Mouse (Mus musculus) c-Kit-positive CD71-negative TER-119-negative erythroid progenitor cells, embryonic 14.5 days (primary cell): ENCODE measurements at regions not wholly inside any gene's neighbourhood (a gene's known extent, or its start where the extent isn't known, plus 50 kb on each side); places are given as distances from the start of the nearest gene placed in this dataset.
"Not testable (repeated sequence)": the region's sequence is repeated elsewhere in the genome, so short reads cannot be mapped to it uniquely, and the experiment has no call there.

Experiments
- DNase-seq: peaks from one replicate; pipeline ENCODE4 v3.0.0-alpha.2; 2013; ENCODE audit warnings: low read depth

DNA sequence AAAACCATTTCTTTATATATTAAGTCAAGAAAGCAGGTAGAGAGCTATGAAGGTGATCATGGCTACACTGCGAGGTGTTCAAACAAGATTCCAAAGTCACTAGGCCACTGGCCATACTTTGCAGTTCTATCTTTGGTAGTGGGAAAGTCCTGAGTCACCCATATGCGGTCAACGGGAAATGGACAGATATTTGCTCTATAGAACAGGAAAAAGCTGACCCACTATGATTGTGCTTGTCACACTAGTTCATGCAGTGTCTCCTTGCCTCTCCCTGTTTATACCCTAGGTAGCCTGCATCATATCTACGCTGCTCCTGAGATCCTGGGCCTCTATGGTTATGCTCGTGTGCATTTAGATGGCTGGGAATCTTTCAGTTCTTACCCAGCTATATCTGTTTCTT, 188.9 kb upstream of the Pfkp start:
- no peak for DNase-seq

DNA sequence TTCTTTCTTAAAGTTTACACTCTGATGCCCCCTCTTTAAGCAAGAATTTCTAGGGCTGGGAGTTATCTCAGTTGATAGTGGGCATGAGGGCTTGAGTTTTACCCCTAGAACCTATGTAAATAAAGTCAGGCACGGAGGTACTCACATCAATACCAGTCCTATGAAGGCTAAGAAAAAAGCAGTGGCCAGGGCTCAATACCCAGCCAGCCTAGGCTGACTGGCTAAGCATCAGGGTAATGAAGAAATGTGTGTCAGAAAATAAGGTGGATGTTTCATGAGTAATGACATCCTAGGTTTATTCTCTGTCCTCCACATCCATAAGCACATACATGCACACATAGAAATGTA, 188.5 kb upstream of the Pfkp start:
- DNase-seq = no peak

DNA sequence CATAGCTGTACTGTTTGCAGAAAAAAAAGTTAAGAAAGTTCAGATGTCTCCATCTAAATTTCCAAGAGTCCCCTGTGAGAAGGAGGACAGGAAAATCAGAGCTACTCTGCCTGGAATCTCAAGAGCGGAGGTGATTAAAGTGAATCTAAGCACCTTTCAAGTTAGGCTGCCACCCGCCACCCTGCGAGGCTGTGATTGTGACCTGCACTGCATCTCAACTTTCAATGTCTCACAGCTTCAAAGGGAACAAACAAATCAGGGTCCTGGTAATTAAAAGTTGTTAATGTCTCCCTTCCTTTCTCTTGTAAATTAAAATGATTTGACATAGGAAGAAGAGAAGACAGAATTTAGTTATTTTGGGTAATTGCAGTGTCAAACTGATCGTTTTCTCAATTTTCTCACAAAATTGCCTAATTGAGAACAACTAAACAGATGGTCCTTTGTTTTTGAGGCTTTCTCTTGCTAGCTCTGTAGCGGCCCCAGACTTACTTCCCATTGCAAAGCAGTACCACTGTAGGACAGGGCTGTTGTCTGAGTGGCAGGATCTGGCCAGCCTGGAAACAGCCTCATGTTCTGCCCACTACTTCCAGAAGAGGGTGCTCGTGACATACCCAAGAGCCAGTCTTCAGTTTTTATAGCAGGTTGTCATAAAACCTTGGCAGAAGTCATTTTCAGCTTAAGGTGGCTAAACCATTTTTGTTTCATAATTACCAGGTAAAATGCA, 187.9 kb upstream of the Pfkp start:
- peak; percentile 24 for DNase-seq

DNA sequence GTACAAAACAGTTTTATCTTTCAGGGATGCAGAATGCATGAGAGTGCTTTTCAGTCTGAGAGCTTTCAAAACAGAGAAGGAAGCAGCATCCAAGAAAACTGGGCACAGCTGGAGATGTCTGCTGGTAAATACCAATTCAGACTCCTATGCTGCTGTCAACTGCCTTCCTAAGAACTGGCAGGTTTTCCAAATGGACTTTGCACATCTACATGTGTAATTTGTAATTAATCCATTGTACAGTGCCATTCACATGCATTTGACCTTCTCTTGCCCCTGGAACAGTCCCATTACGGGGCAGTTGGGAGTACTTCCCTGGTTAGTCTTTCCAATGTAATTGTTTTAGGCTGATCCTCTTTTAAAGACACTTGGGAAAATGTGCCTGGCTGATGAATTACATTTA, 181.3 kb upstream of the Pfkp start:
- no peak for DNase-seq

DNA sequence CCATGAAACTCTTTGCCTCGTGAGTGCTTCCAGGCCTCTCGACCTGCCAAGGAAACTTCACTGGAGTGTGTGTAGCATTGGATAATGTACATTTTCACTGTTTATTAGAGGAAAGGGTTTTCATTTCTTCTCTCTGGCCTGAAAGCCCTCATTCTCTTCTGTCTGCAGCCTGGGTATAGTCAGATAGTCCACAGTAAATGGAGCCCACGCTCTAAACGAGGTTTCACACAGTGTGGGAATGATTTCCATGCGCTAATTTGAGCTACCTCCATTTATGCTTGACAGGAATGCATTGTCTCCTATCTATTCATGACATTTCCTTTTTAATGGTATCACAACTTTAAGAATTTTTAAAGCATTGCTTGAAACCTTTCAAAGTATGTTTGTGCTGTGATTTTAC, 180.8 kb upstream of the Pfkp start:
- no peak for DNase-seq

DNA sequence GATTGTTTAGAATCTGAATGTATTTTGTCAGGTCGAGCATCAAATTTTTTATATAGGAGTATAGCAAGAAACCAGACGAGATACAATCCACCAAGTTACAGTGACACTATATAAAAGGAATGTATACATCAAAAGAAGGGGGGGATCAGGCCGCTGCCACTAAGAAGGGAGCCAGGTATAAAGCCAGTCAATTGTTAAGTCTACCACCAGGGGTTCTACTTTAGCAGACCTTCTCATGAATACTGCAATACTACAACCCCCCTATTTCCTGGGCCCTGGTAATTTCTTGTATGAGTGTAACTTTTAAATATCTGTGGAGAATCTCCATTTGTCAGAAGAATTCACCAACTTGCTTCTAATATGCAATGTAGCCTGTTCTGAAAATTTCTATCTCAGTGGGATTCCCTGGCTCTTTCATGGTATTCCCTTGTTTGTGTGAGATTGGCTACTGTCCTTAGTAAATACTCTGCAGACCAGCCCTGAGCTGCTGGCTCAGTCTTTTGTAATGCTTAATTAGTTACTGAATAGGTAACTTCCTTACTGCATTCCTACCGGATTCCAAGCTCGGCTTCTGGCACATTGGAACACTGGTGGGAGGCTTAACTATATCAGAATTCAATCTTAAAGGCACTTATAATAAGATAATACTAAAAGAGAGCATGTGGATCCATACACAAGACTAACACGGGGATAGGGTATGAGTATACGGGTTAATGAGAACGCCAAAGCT, 180.2 kb upstream of the Pfkp start:
- DNase-seq = not testable (repeated sequence)

DNA sequence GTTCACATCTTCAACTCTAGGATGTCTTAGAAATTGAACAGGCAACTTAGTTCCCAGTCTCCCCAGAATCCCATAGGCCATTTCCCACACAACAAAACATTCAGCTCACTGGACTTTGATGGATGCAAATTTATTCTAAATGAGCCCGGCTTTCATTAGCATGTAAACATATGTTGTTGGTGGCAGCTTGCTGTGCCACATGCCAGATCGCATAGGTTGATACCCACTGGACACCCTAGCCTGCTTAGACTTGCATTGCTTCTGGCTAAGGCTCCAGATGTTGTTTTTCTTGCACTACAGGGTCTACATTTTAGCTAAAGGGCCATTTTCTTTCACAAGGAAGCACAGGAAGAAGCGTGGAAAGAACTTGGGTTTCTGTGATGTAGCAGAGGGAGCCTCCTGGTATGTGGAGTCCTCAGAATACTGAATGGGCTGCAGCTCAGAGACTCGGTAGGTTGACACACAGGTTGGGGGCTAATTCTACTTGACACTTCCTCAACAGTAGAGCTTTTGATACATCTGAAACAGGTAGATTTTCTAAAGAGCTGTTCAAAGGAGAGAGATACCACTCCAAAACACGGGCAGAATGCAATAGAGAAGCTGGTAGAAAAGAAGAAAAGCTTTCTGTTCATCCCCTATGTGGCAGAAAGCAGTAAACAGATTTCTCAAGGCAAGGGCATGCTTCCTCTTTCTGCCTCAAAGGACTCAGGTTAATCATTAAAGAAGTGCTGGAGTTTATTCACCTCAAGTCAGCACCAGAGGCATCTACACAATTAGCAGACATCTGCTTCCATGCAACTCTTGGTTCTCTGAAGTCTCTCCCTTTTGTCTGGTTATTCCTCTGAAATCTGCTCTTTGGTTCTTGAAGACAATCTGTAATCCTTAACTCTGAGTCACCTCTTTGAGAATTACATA, 153.9 kb upstream of the Pfkp start:
- DNase-seq = no peak

DNA sequence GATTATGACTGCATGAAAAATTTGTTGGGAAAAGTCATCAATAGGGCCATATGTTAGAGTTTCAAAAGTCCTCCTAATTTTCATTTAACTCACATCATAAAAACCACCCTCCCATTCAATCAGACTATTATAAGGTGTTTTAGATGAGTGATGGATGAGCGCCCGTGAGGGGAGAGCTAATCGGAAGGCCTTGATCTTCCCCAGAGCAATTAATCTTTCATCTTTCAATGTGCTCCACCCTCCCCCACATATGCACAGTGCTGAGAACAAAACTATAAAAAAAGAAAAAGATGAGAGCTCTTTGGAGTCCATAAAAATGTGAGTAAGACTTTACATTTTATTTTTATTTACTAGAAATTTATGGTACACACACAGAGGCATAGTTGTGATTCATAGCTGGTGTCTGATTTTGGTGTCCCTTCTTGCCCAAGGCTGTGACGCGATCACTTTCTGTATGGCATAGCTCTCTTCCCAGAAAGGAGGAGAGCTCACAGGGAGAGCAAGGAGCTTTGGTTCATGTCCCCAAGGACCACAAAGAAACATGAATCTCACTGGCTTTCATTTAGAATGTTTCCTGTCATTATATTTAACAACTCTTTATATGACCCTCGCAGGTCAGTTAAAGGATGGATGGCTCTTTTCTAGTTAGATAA, 119.5 kb upstream of the Pfkp start:
- no peak for DNase-seq

DNA sequence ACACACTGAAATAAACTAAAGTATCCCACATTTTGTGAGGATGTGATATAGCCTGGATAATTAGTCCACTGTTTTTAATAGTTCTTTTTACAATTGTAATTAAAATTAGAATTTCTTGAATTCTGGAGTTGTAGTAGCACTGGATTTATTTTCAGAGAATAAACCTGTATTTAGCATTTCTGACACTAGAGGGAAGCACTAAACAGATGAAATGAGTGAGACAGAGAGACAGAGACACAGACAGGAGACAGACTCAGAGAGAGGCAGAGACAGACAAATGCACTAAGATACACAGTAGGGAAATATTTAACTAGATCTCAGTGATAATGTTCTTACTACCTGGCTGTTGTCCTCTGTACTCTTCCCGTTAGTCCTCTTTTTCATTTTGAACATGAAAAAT, 108.6 kb upstream of the Pfkp start:
- DNase-seq = no peak

DNA sequence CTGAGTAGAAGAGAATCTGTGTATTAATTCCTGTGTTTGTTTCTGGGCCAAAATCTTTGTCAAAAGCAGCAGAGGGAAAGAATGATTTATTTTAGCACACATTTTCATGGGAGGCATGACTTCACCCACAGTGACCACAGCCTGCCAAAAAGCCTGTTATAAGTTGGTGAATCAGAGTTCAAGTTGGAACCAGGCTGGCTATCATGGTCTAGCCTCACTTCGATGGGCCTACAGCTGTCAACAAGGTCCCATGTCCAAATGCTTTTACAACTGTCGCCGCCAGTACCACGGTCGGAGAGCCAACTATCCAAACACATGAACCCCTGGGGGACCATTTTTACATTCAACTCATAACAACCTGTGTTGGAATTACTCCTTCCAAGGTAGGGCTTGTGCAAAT, 103.0 kb upstream of the Pfkp start:
- no peak for DNase-seq

DNA sequence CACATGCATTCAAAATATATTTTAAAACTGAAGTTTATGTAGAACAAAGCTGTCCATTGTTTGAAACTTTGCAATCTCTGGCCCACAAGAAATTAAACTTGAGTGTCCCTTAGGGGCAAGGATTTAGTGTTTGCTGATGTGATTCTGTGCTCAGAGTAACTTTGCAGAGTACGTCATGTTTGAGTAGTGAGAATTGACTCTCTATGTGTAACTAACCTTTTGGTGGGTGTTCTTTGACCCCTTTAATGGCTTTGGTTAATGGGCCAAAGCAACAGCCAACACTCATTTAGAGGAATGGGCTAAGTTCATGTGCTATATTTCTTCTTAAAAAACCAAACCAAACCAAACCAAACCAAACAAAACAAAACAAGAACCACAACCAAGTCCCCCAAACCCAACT, 102.6 kb upstream of the Pfkp start:
- DNase-seq = no peak

DNA sequence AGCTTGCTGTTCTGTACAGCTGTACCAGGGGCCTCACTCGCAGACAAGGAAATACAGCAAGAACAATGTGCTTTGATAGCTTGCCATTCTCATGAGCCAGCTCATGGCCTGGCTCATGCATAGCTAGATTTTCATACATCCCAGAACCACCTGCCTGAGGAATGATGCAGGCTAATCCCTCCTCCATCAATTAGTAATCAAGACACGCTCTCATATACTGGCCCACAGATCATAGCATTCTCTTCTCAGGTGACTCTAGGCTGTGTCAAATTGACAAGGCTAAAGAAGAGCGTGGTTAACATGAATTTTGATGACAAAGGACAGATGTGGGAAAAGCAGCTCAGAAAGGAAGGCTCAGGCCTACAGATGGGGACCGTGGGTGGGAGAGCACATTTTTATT, 93.3 kb upstream of the Pfkp start:
- DNase-seq = no peak

DNA sequence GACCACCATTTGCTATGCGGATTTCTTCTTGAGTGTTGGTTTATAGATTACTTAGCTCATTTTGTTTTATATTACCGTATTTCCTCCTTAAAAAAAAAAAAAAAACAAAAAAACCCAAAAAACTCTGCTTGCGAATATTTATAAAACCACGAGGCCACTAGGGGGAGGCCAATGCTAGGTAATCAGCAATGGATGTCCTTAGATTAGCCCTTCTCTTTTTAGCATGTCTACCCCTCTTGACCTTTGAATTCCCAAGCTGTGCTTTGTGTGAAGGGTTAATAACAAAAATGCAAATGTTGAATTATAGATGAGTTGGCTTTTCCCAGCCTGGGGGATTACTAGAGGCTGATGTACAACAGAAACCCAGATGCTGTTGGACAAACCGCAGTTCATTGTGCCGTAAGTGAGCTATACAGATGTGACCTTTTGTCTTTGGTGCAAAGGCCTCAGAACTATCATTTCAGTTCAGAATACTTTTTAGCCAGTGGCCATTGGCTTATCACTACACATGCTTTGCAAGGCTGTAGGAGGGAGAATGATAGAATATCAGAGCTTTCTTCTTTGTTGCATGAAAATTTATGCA, 88.5 kb upstream of the Pfkp start:
- no peak for DNase-seq
